Mouse (Mus musculus): ENCODE measurements around the gene Olfr750.

Gene Olfr750

DNA sequence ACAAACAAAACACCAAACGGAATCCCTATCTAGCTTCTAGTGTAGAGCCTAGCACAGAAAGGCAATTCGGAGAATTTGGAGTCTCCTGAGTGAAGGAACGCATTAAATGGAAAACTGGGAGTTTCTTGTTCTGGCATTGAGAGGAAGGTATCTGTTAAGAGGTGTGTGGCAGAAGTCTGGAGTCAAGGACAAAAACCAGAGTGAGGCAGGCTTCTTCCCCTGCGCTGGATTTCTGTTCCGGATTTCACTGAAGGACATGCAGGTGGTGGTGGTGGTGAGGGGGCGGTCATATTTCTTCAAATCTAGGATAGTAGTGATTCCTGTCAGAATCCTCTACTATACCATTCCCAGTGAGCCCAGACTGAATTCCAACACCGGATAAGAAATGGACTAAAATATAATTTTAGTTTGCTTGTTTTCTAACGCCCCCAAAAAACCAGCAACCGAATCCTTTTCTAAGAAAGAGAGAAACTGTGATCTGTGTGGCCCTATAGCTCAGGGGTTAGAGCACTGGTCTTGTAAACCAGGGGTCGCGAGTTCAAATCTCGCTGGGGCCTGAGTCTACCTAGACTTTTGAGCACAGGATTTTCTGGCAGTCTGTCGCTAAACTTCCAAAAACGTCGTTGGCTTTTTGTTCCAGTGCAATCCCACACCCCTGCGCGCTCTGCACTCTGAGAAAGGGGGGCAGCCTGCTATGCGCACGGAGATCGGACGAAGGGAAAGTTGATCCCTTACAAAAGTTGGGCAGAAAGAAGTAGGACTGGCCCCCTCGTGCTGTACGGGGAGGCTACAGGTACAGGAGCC is 14.1 kb upstream of the Olfr750 start:
- peak; percentile 82 for DNase-seq (ENCODE audit: low read depth, low spot score)

DNA sequence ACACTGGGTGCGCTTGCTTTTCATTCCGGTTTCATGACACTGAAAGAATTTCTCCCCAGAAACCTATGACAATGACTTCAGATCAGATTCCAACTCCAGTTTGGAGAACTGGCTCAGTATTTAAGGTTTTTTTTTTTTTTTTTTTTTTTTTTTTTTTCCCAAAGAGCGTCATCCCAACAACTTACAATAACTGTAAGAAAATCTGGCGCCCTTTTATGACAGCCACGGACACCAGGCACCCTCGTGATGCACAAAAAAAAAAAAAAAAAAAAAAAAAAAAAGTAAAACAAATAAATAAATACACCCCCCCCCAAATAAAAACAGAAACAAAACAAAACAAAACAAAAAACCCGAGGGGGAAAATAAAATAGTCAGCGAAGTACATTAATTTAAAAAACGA is 13.5 kb upstream of the Olfr750 start:
- no peak for DNase-seq (ENCODE audit: low read depth, low spot score)

DNA sequence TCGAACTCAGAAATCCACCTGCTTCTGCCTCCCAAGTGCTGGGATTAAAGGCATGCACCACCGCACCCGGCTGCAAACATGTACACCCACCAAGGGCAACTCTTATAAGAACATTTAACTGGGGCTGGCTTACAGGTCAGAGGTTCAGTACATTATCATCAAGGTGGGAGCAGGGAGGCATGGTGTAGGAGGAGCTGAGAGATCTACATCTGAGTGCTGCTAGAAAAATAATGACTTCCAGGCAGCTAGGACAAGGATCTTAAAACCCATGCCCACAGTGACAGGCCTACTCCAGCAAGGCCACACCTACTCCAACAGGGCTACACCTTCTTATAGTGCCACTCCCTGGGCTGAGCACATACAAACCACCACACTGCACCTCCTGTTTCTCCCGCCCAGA is 11.7 kb upstream of the Olfr750 start:
- DNase-seq (ENCODE audit: low read depth, low spot score) = no peak

DNA sequence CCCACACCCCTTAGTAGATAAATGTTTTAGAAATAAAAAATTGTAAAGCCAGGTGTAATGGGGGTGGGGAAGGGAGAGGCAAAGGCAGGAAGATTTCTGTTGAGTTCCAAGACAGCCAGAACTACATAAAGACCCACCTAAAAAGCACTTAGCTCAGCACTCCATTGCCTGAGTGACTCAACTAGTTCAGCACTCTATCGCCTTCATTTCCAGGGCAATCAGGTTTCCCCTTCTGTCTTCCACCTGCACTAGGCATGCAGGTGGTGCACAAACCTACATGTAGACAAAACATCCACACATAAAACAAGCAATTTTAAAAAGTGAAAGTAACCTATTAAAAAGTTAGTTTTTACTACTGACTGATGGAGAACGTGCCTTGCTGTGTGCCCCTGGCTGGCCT is 10.9 kb upstream of the Olfr750 start:
- no peak for DNase-seq (ENCODE audit: low read depth, low spot score)

DNA sequence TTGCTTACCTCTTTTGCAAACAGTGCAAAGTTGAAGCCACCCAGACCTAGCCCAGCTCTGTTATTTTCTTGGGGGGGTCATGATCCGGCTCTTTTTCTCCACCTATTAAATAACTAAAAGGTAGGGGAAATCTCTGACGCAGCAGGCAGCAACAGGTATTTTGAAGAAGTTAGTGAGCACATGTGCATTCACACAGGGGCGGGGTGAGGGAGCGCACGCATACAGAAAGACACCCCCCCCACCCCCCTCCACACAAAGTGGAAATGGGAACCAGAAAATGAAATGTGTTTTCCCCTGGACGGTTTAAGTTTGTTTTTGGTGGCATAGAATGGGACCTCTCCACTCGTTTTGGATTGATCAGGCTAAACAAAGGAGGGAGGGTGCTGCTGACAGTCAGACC is 9.6 kb upstream of the Olfr750 start:
- DNase-seq (ENCODE audit: low read depth, low spot score) = no peak

DNA sequence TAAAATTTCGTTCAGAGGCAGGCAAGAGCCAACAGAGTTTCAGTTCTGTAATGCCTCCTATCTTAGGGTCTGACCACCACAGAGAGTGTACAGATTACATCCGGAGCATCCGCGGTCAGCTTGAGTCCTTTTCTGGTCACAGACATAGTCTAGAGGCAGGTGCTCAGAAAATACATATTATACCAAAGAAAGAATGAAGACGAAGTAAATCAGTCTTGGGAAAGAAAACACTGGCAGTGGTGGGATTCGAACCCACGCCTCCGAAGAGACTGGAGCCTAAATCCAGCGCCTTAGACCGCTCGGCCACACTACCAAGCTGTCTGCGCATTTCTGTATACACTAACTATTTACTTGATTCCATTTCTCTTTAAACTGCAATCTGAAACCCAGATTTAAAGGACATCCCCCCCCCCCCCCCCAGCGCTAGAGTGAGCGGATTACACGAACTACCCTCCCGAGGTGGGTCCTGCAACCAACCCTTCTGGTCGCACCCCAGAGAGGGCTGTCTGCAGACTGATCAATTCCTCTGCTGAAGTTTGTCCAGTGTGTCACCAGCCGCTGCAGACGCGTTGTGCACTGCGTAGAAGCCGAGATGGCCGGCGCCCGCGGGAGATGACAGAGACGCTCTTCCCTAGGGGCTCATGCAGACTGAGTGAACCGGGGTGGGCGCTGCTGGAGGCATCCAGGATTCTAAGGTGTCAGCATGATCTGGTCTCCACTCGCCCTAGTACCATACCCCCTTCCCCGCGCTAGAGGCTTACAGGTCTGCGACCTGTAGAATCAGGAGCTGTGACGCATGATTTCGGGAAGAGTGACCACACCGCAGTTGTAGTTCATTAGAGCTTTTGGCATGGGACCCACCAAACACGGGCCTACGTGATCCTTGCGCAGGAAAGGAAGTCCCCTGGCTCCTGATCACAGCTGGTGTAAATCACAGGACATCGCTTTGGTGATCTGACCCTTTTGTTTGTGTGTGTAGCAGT is 8.7 kb upstream of the Olfr750 start:
- DNase-seq (ENCODE audit: low read depth, low spot score) = peak; percentile 74

DNA sequence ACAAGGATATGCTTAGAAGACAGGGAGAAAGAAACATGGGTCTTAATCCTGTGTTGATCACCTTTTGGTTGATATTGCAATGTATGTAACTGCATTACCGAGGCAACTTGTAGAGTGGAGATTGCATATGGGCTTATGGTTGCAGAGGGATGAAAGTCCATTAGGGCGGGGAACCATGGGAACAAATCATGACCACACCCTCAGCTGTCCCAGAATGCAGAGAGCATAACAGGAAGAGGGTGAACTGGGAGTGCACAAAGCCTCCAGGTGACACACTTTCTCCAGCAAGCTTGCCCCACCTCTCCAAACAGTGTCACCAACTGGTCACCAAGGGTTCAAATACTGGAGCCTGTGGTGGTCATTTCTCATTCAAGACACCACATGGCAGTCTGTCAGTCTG is 6.8 kb upstream of the Olfr750 start:
- DNase-seq (ENCODE audit: low read depth, low spot score) = no peak

DNA sequence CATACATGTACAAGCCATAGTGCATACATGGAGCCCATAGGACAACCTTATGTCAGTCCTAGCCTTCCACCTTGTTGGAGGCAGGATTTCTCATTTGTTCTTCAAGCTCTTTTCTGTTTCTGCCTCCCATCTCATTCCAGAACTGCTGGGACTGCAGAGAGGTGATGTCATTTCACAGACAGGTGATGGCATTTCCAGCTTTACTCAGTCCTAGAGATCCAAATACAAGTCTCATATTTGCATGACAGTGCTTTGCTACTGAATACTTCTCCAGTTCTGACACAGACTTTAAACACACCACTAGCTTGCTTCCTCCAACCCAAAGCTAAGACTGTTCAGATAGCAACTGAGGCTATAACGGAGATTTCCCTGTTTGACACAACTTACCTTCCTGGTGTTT is 4.9 kb upstream of the Olfr750 start:
- no peak for DNase-seq (ENCODE audit: low read depth, low spot score)

DNA sequence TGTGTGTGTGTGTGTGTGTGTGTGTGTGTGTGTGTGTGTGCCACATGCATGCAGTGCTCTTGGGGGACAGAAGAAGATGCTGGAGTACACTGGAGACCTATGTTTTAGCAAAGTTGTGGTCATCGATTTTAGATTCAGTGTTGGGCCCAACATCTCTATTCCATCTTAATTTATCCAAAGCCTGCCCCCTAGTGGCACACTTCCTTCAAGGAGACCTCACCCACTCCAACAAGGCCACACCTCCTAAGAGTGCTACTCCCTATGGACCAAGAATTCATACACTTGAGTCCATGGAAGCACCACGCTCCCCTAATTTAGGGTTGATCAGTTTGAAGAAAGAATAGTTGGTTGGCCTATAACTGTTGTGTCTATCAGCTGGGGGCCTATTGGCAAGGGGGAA is 4.6 kb downstream of the Olfr750 start:
- no peak for DNase-seq (ENCODE audit: low read depth, low spot score)

DNA sequence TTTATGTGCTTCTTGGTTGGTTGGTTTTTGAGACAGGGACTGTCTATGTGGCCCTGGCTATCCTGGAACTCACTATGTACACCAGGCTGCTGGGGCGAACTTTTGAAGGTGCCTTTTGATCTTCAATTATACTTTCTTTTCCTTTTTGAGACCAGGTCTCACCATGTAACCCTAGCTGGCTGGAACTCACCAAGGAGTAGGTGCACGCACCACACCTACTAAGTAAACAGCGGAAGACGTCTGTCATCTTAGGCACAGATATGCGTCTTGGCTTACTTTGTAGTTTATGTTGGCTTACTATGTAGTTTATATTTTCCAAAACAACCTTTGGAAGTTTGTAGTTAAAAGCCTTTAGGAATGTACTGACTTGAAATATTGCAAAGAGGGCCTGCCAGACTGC is 5.3 kb downstream of the Olfr750 start:
- DNase-seq (ENCODE audit: low read depth, low spot score) = no peak

DNA sequence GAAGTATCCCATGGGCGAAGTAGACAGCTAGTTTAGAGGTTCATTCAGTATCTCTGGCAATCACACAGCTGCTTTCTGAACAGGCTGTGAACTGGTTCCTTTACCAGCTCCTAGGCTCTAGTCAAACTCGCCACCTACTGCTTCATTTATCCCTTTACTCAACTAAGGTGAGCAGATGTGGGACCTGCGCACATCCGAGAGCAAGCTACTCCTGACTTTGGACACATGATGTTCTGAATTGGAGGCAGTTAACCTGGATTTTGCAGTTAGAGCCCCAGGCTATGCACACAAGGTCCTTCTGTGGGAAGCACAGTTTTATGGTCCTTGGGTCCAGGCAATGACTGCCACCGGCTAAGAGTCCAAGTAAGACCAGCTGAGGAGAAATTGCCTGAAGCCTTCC is 13.5 kb downstream of the Olfr750 start:
- no peak for DNase-seq (ENCODE audit: low read depth, low spot score)

DNA sequence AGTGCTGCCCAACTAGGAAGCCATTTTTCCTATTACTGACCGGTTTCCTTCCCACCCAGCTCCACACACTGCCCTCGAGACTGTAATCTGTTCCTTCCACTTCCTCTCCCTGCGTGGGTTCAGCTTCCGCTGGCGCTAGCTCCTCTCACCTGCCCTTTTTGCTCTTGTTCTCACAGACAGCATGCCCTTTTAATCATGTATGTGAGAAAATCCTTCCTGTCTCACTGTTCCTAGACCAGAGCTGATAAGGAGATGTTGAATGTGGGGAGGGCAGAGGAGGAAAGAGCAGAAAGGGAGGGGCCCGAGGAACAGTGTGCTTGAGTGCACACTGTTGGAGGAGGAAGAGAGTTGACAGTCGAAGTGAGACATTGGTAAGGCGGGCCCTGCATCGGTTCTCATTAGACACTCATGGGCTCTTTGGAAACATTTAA is 16.8 kb downstream of the Olfr750 start, which contains the start of gene Rnase12:
TSS of gene Rnase12 (minus strand) at position 261 of the 431 bp plus-strand sequence.
- DNase-seq (ENCODE audit: low read depth, low spot score) = no peak

DNA sequence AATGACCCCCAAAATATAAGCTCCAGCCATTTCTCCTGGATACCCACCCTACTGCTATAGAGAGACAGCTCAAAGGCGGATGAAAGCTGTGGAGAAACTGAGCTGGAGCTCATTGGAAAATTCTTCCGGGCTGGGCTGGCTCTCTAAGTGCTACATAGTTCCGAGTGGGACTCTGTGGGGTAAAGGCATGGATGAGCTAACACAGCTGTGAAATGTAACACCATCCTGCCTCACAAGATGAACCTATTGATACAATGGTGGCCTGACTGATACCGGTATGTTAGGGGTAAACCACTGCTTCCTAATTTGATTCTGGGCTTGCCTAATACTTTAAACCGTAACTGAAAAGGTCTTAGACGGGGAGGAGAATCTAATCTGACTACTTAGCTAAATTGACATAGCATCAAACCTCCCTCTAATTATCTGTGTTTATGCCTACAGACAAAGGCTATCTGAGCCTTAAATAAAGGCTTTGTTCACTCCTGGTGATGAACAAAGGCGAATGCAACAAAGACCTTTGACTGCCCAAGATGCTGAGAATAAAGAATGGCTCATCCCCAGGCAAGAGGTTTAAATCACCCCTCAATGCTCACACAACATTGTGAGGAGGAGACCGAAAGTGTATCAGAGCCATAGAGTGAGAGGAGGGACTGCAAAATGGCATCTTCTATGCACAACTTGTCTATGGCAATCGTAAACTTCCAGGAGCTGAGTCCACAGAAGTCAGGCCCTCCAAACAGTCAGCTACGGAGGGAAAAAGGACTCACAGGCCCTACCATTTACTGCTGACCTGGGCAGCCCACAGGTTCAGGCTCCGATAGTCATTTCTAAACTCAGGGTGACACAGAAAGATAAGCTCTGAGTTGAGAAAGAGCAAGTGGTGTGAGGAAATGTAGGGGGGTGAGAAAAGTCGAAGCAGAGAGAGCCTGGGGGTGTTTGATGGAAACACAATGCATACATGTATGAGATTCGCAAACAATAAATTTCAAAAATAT is 19.7 kb downstream of the Olfr750 start:
- DNase-seq (ENCODE audit: low read depth, low spot score) = no peak

DNA sequence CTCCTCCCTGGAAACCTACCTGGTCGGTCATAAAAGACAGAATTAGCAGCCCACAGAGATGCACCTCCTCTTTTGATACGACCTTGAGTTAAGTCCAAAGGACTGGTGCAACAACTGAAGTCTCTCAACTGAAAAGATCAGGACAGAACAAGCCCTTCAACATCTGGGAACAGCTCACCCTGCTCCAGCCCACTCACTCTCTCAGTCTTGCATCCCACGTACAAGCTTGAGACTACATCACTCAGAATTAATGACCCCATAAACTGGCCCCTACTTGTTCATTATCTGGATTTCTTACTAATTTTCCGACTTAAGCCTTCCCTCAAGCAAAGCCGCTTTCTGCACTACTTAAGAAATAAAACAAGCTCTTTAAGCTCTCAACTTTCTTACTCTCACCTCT is 21.1 kb downstream of the Olfr750 start:
- DNase-seq (ENCODE audit: low read depth, low spot score) = no peak

DNA sequence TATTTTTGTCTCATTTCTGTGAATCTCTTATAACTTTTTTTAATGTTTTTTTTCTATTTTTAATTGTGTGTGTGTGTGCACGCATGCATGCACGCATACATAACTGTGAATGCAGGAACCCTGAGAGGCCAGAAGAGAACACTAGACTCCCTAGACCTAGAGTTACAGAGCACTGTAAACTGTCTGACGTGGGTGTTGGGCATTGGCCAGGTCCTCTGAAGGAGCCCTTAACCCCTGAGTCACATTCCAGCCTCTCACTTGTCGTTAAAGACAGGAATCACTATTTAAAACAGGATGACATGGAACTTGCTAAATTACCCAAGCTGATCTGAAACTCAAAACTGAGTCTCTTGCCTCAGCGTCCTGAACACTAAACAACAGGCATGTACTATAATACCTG is 22.3 kb downstream of the Olfr750 start:
- no peak for DNase-seq (ENCODE audit: low read depth, low spot score)

DNA sequence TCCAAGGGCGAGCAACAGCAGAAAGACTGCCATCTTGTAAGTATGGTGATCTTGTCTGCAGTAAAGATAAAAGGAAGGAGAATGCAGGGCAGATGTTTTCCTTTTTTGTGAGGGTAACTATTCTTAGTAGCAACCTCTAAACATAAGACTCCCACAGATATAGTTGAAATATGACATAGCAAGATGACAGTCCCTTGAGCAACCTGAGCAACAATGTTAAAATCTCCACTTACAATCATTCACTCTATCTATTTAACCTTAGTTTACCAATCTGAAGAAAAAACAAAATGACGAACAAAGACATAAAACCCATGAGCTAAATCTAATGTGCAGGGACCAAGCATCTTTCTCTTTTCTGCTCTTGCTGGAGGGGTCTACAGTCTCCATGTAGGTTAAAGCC is 24.2 kb downstream of the Olfr750 start, which contains the start of gene Rnase11:
TSS of gene Rnase11 (minus strand) at position 101 of the 400 bp plus-strand sequence.
- no peak for DNase-seq (ENCODE audit: low read depth, low spot score)

DNA sequence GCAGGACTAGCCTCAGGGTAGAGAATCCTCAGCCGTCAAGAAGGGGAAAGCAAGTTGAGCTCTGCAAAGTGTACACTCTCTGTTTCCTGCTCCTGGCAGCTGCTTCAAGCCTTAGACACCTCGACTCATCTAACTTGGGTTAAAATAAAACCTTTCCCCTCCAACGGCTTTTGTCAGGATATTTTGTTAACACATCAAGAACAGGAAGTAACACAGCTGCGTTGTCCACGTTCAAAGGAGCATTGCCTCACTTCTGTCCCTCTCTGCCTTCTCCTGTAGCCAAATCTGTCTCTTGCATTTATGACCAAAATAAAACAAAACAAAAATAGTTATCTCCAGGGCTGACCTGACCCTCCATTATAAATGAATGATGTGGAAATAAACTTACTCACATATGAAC is 26.4 kb downstream of the Olfr750 start:
- no peak for DNase-seq (ENCODE audit: low read depth, low spot score)

DNA sequence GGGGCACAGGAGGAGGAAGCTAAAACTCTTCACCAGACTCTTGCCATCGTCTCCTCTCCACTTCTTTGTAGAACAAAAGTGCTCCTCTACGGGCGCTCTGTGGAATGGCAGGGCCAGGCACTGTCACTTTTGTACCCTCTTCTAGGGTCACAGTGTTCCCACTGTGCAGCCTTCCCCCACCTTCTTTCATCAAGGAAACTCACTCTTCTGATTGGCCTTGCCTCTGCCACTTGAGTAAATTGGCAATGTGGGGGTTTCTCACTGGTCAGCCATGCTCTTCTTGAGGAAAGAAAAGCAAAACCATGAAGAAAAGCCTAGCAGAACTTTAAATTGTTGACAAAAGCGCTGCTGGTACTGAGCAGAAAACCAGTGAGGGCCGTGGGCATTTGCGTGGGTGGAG is 32.5 kb downstream of the Olfr750 start, which contains the start of gene Rnase9:
TSS of gene Rnase9 (minus strand) at position 101 of the 400 bp plus-strand sequence.
- DNase-seq (ENCODE audit: low read depth, low spot score) = no peak

DNA sequence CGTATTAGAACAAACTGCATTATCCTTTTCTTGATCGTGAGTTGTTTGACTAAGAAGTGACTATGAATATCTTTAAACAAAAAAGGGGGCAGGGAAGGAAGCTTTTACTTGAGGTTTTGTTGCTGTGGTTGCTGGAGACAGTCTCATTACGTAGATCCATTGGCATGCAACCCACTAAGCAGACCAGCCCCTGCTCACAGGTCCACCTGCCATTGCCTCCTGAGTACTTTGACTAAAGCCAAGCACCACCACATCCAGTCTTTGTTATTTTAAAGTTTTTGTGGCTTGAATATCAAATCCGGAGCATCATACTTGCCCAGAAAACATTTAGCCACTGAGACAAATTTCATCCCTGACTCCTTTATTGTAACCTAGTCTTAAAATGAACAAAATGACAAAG is 38.0 kb downstream of the Olfr750 start:
- DNase-seq (ENCODE audit: low read depth, low spot score) = no peak

DNA sequence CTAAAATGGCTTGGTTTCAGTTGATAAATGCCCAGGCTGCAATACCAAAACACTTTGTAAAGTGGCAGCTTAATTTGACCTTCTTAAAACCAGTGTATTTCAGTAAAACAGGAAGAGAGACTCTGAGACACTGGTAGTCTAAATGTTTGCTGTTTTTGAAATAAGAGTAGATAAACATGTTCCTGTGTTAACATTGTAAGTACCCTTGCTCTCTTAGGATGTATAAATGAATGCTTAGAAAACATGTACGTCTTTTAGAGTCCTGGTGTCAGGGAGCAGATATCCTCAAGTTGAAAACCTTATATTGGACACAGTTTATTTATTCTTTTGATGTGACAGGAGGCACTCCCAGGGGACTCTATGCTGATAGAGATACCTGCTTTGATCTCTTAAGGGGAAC is 39.0 kb downstream of the Olfr750 start:
- DNase-seq (ENCODE audit: low read depth, low spot score) = no peak

Measured in forelimb bud, embryonic 11.5 days (tissue).